Mouse (Mus musculus): ENCODE measurements at regions not wholly inside any gene's neighbourhood (a gene's known extent, or its start where the extent isn't known, plus 50 kb on each side); places are given as distances from the start of the nearest gene placed in this dataset.
A peak's percentile ranks its signal among the peaks of the same experiment; 100 is the strongest.

DNA sequence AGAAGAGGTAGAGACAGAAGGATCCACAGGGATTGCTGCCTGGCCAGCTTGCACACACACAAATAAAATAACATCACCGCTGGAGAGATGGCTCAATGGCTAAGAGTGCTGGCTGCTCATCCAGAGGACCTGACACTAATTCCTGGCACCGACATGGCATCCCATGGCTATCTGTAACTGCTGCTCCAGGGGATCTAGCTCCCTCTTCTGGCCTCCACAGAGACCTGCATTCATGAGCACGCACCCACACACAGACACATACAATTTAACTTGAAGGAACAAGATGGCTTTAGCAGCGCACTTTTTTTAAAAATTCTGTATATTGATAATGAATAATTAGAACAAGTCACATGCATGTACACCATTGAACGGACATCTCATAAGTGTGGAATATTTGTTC, 110.1 kb upstream of the Tbx3 start:
- Histone ChIP-seq H3K9ac (ENCODE audit: low read length) (no peak overlapping the region), H3K9me3 (ENCODE audit: control insufficient read depth, low read length) (no peaks in the 10 kb centered on the region; the same call in 1 of the 2 replicates), H3K27ac (ENCODE audit: low read length) (no peak overlapping the region), H3K36me3 (ENCODE audit: control insufficient read depth, insufficient read depth, low read length) (no peaks in the 10 kb centered on the region), H3K4me3 (ENCODE audit: low read length) (no peak overlapping the region), H3K4me2 (ENCODE audit: low read depth, low read length) (no peak overlapping the region), H3K27me3 (ENCODE audit: control insufficient read depth, insufficient read depth, low read depth, low read length) (peaks cover 2% of the 10 kb centered on the region; the same call in 1 of the 2 replicates), H3K4me1 (replicated peaks; ENCODE audit: control insufficient read depth, insufficient read depth, low read length) (peaks cover 3% of the 10 kb centered on the region; the same call in 1 of the 2 replicates)
- 96% methylated on average over 5 of the region's 5 CpGs for WGBS
- ATAC-seq (ENCODE audit: low read depth) = no peak

DNA sequence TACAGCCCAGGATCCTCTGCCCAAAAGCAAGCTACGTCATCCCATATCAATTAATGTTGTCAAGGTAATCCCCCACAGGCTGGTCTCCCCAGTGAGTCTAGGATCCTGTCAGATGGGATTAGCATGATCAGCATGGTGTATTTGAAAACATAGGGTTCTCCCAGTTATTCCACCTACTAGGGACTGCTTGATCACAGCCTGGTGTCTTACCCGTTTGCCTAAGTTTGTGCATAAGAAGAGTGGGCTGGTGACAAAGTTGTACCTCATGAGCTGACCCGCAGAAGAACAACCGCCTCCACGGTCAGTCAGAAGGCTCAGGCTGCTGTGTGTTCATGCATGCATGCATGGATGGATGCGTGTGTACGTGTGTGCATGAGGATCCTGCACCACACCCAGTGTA, 108.9 kb upstream of the Tbx3 start:
- H3K9me3 ChIP-seq (ENCODE audit: control insufficient read depth, low read length) = no peaks in the 10 kb centered on the region; the same call in 1 of the 2 replicates
- no peak for ATAC-seq (ENCODE audit: low read depth)
- peaks cover 3% of the 10 kb centered on the region; the same call in 1 of the 2 replicates for H3K4me1 ChIP-seq (replicated peaks; ENCODE audit: control insufficient read depth, insufficient read depth, low read length)
- H3K9ac ChIP-seq (ENCODE audit: low read length) = no peak overlapping the region
- peaks cover 2% of the 10 kb centered on the region; the same call in 1 of the 2 replicates for H3K27me3 ChIP-seq (ENCODE audit: control insufficient read depth, insufficient read depth, low read depth, low read length)
- H3K36me3 ChIP-seq (ENCODE audit: control insufficient read depth, insufficient read depth, low read length) = no peaks in the 10 kb centered on the region
- H3K4me3 ChIP-seq (ENCODE audit: low read length) = no peak overlapping the region
- H3K4me2 ChIP-seq (ENCODE audit: low read depth, low read length) = no peak overlapping the region
- no peak overlapping the region for H3K27ac ChIP-seq (ENCODE audit: low read length)
- 83% methylated on average over 7 of the region's 7 CpGs for WGBS

DNA sequence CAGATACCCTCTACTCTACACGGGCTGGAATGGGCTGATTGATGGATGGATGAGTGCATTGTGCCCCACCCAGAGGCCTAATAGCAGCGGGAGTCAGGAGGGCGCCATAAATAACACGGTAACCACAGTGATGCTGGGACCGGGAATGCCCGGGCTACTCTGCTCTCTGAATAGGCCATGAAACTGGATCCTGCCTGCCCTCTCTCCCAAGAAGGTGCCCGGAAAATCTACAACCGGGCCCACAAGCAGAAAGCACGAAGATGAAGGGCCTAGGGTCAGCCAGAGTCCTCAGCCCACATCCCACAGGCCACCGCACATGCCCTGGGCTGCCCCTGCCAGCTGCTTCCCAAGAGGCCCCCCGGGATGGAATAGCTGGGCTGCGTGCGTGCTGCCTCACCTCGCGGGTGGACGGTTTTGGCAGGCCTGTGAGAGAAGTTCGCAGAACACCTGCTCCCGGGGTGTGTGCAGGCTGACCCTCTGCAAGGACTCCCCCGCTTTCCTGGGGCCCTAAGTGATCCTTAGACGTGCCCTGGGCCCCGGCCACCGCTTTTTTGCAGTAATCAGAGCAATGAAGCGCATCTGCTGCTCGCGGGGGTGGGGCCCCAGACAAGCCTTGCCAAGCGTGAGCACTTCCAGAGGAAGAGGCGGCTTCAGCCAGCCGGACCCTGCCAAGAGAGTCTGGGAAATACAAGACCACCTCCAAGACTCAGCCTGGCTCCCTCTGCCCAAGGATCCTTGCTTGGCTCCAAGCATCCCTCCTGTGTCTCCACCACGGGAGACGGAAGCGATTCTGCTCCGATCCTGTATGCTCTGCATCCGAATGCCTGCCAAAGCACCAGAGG, 106.7 kb upstream of the Tbx3 start:
- Histone ChIP-seq H3K9ac (ENCODE audit: low read length) (peak overlapping the region; percentile 10; the same call in 1 of the 2 replicates), H3K27ac (ENCODE audit: low read length) (no peak overlapping the region), H3K4me1 (replicated peaks; ENCODE audit: control insufficient read depth, insufficient read depth, low read length) (peaks cover 3% of the 10 kb centered on the region; the same call in 1 of the 2 replicates), H3K9me3 (ENCODE audit: control insufficient read depth, low read length) (no peaks in the 10 kb centered on the region; the same call in 1 of the 2 replicates), H3K36me3 (ENCODE audit: control insufficient read depth, insufficient read depth, low read length) (no peaks in the 10 kb centered on the region), H3K27me3 (ENCODE audit: control insufficient read depth, insufficient read depth, low read depth, low read length) (peaks cover 2% of the 10 kb centered on the region; the same call in 1 of the 2 replicates), H3K4me3 (ENCODE audit: low read length) (peak overlapping the region; percentile 4; the same call in 1 of the 2 replicates), H3K4me2 (ENCODE audit: low read depth, low read length) (peak overlapping the region; percentile 33)
- 17% methylated on average over 33 of the region's 33 CpGs for WGBS
- ATAC-seq (ENCODE audit: low read depth) = peak; percentile 63; the same call in 1 of the 2 replicates

DNA sequence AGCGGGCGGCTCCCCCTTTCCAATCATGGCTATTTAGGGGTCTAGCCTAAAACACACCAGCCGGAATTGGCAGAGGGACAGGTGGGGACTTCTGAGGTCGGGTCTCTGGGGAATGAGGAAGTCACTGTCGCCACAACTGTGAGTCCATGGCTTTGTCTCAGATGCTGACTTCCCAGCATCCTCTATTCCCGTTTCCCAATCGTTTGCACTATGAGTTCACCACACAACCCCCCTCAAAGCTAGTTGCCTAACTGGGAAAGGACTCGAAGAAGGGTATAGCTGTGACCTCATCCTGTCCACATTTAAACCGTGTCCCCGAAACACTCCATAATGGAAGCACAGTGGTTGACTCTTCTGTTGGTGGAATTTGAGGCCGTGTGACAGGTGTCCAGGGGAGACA, 102.8 kb upstream of the Tbx3 start:
- Histone ChIP-seq H3K36me3 (ENCODE audit: control insufficient read depth, insufficient read depth, low read length) (no peaks in the 10 kb centered on the region), H3K9ac (ENCODE audit: low read length) (no peak overlapping the region), H3K27me3 (ENCODE audit: control insufficient read depth, insufficient read depth, low read depth, low read length) (peaks cover 2% of the 10 kb centered on the region; the same call in 1 of the 2 replicates), H3K9me3 (ENCODE audit: control insufficient read depth, low read length) (peaks cover 2% of the 10 kb centered on the region; the same call in 1 of the 2 replicates), H3K4me3 (ENCODE audit: low read length) (no peak overlapping the region), H3K4me1 (replicated peaks; ENCODE audit: control insufficient read depth, insufficient read depth, low read length) (peaks cover 5% of the 10 kb centered on the region; the same call in 1 of the 2 replicates), H3K4me2 (ENCODE audit: low read depth, low read length) (no peak overlapping the region), H3K27ac (ENCODE audit: low read length) (no peak overlapping the region)
- no peak for ATAC-seq (ENCODE audit: low read depth)
- WGBS = 72% methylated on average over 11 of the region's 11 CpGs

DNA sequence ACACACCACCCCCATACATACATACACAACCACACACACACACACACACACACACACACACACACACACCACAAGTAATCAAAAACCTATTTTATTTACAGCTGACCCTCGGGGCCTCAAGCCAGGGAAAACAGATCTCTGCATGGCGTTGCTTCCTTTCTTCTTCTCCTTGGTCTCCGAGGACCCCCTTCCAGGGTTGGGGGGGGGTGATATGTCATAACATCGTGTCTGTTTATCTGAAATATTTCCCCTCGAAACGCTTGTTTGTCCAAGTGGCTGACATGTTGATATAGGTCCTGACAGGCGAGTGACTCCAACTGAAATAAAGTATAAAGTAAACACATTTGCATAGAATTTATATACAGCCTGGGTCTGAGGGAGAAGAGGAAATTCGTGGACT, 100.4 kb upstream of the Tbx3 start:
- peak overlapping the region; percentile 28; the same call in 1 of the 2 replicates for H3K27ac ChIP-seq (ENCODE audit: low read length)
- ATAC-seq (ENCODE audit: low read depth) = peak; percentile 88
- WGBS = 23% methylated on average over 8 of the region's 8 CpGs

DNA sequence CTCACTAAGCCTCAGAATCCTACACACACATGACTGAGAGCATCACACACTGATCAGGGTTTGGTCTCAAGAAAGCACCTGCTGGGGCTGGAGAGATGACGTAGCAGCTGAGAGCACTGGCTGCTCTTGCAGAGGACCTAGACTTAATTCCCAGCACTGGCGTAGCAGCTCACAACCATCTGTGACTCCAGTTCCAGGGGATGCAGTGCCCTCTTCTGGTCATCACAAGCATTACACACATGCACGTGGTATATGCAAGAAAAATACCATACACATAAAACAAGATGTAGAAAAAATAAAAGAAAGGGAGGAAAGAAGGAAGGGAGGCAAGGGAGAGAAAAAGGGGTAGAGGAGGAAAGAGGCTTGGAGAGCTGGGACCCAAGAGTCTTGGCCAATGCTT, 98.8 kb upstream of the Tbx3 start:
- H3K4me2 ChIP-seq (ENCODE audit: low read depth, low read length) = no peak overlapping the region
- peaks cover 4% of the 10 kb centered on the region; the same call in 1 of the 2 replicates for H3K4me1 ChIP-seq (replicated peaks; ENCODE audit: control insufficient read depth, insufficient read depth, low read length)
- H3K36me3 ChIP-seq (ENCODE audit: control insufficient read depth, insufficient read depth, low read length) = peaks cover 5% of the 10 kb centered on the region; the same call in 1 of the 2 replicates
- no peaks in the 10 kb centered on the region for H3K27me3 ChIP-seq (ENCODE audit: control insufficient read depth, insufficient read depth, low read depth, low read length)
- ATAC-seq (ENCODE audit: low read depth) = no peak
- no peak overlapping the region for H3K27ac ChIP-seq (ENCODE audit: low read length)
- H3K4me3 ChIP-seq (ENCODE audit: low read length) = no peak overlapping the region
- 91% methylated on average over 3 of the region's 3 CpGs for WGBS
- H3K9me3 ChIP-seq (ENCODE audit: control insufficient read depth, low read length) = peaks cover 8% of the 10 kb centered on the region
- H3K9ac ChIP-seq (ENCODE audit: low read length) = no peak overlapping the region

More for the DNA sequence above, 100.4 kb upstream of the Tbx3 start:
- Histone ChIP-seq H3K9me3 (ENCODE audit: control insufficient read depth, low read length) (peaks cover 8% of the 10 kb centered on the region), H3K36me3 (ENCODE audit: control insufficient read depth, insufficient read depth, low read length) (peaks cover 5% of the 10 kb centered on the region; the same call in 1 of the 2 replicates), H3K4me3 (ENCODE audit: low read length) (no peak overlapping the region), H3K4me1 (replicated peaks; ENCODE audit: control insufficient read depth, insufficient read depth, low read length) (peaks cover 2% of the 10 kb centered on the region; the same call in 1 of the 2 replicates), H3K9ac (ENCODE audit: low read length) (no peak overlapping the region), H3K27me3 (ENCODE audit: control insufficient read depth, insufficient read depth, low read depth, low read length) (no peaks in the 10 kb centered on the region), H3K4me2 (ENCODE audit: low read depth, low read length) (no peak overlapping the region)

DNA sequence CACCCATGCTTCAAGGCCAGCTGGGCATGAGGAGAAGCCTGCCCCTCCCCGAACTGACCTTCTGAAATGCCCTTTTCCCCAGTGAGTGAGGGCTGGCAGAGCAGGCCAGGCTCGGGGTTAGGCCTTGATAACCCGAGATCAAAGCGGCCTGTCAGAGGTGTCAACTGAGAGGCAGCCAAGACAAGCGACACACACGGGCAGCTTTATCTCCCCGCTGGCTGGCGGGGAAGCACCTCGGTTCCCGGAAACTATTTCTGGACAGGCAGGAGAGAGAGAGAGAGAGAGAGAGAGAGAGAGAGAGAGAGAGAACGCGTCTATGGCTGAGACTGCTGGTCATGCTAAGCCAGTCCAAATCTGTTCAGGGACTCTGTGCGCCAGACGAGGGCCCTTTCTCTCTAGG, 95.3 kb upstream of the Tbx3 start:
- Histone ChIP-seq H3K4me2 (ENCODE audit: low read depth, low read length) (no peak overlapping the region), H3K36me3 (ENCODE audit: control insufficient read depth, insufficient read depth, low read length) (peaks cover 5% of the 10 kb centered on the region; the same call in 1 of the 2 replicates), H3K4me3 (ENCODE audit: low read length) (no peak overlapping the region), H3K27me3 (ENCODE audit: control insufficient read depth, insufficient read depth, low read depth, low read length) (no peaks in the 10 kb centered on the region), H3K9me3 (ENCODE audit: control insufficient read depth, low read length) (peaks cover 8% of the 10 kb centered on the region), H3K9ac (ENCODE audit: low read length) (no peak overlapping the region), H3K4me1 (replicated peaks; ENCODE audit: control insufficient read depth, insufficient read depth, low read length) (peaks cover 5% of the 10 kb centered on the region; the same call in 1 of the 2 replicates), H3K27ac (ENCODE audit: low read length) (0 out of 2 replicates have a peak overlapping the region, but pooled peaks have one; percentile 34)
- ATAC-seq (ENCODE audit: low read depth) = 0 out of 2 replicates have a peak, but pooled peaks have one; percentile 30
- 6% methylated on average over 14 of the region's 14 CpGs for WGBS

DNA sequence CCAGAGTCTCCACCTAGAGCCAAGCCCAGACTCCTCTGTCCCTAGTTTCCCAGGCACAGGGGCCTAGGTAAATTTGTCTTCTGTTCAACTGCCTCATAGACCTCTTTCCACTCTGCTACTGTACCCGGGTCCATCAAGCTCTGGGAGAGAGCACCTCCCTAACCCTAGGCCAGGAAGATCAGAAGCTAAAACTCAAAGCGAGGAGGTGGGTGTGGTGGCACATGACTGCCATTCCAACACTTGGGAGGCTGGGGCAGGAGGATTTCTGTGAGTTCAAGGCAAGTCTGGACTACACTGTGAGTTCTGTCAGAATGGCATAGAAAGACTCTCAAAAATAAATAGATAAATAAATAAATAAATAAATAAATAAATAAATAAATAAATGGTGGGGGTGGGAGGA, 91.2 kb upstream of the Tbx3 start:
- 86% methylated on average over 2 of the region's 2 CpGs for WGBS
- Histone ChIP-seq H3K9me3 (ENCODE audit: control insufficient read depth, low read length) (no peaks in the 10 kb centered on the region; the same call in 1 of the 2 replicates), H3K4me1 (replicated peaks; ENCODE audit: control insufficient read depth, insufficient read depth, low read length) (peaks cover 8% of the 10 kb centered on the region; the same call in 1 of the 2 replicates), H3K27ac (ENCODE audit: low read length) (no peak overlapping the region), H3K27me3 (ENCODE audit: control insufficient read depth, insufficient read depth, low read depth, low read length) (no peaks in the 10 kb centered on the region), H3K9ac (ENCODE audit: low read length) (no peak overlapping the region), H3K36me3 (ENCODE audit: control insufficient read depth, insufficient read depth, low read length) (no peaks in the 10 kb centered on the region), H3K4me3 (ENCODE audit: low read length) (no peak overlapping the region), H3K4me2 (ENCODE audit: low read depth, low read length) (no peak overlapping the region)
- ATAC-seq (ENCODE audit: low read depth) = no peak

DNA sequence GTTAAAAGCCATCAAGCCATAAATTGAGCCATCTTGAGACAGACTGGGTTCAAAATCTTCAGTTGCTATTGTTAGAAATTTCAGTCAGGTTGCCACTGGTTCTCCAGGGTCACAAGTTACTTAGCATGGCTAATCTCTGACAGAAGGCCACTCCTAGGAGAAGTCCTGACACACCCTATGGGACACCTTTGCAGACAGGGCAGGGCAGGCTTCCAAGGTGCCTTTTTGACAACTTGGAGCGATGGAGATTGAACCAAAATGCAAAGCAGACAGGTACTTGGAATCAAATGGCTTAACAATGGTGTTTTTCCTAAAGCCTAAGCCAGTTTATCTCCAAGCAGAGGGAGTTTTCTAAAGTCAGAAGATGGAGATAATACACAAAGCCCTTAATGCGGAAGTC, 90.7 kb upstream of the Tbx3 start:
- H3K4me1 ChIP-seq (replicated peaks; ENCODE audit: control insufficient read depth, insufficient read depth, low read length) = peaks cover 8% of the 10 kb centered on the region; the same call in 1 of the 2 replicates
- no peaks in the 10 kb centered on the region for H3K36me3 ChIP-seq (ENCODE audit: control insufficient read depth, insufficient read depth, low read length)
- H3K4me2 ChIP-seq (ENCODE audit: low read depth, low read length) = no peak overlapping the region
- H3K4me3 ChIP-seq (ENCODE audit: low read length) = no peak overlapping the region
- no peaks in the 10 kb centered on the region for H3K9me3 ChIP-seq (ENCODE audit: control insufficient read depth, low read length)
- no peak overlapping the region for H3K9ac ChIP-seq (ENCODE audit: low read length)
- H3K27ac ChIP-seq (ENCODE audit: low read length) = no peak overlapping the region
- no peaks in the 10 kb centered on the region for H3K27me3 ChIP-seq (ENCODE audit: control insufficient read depth, insufficient read depth, low read depth, low read length)
- ATAC-seq (ENCODE audit: low read depth) = no peak
- WGBS = 69% methylated on average over 2 of the region's 2 CpGs
